Mouse (Mus musculus) thymus, adult 2 months (tissue): Measurements from ENCODE around the gene Rbm19.

Experiments
- CTCF ChIP-seq: fragments of 200-500 bp; IDR thresholded peaks from 2 replicates; pipeline ENCODE4 v1.5.1; 2012; ENCODE audit warnings: mild to moderate bottlenecking, control low read depth, low read length, moderate library complexity, borderline replicate concordance; ENCODE audit not compliant: control insufficient read depth, poor library complexity, insufficient read depth; ENCODE audit errors: extremely low read depth
- POLR2A ChIP-seq: fragments of 200-500 bp; IDR thresholded peaks from 2 replicates; pipeline ENCODE4 v1.6.1; 2012; ENCODE audit warnings: mild to moderate bottlenecking, low read length, control low read depth, moderate library complexity; ENCODE audit not compliant: control insufficient read depth, poor library complexity, insufficient read depth; ENCODE audit errors: extremely low read depth

DNA sequence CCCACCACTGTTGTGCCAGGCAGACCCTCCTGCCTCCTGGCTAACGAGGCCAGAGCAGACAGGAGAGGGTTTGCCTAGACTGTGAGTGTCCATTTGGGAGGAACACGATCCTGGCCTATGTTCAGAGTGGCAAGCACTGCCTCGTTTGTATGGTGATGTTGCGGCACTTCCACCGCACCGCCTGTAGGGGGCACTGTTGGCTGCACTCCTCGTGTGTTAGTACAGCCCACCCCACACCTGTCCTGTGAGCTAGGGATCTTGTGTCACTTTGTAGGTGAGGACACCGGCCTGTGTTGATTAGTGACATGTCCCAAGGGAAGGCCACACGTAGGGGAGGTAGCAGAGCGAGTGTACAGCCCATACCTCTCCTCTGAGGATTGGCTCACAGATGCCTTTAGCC, 11.4 kb downstream of the Rbm19 start:
- TF ChIP-seq CTCF (peak; percentile 89), POLR2A (no peak)
